Mouse (Mus musculus): ENCODE data around the gene Syt7.

GRCm38 (mm10) chr19:10395174-10395573 is 6.3 kb downstream of the Syt7 start:
- TF ChIP-seq POLR2A (IDR thresholded peaks at IDR 0.05; ENCODE audit: borderline replicate concordance, control insufficient read depth, low read depth, low read length) (no peak), CTCF (IDR thresholded peaks at IDR 0.05; ENCODE audit: control insufficient read depth, insufficient read depth, low read length) (no peak)

Data from bone marrow, adult 2 months (tissue).